Mouse (Mus musculus): Measurements from ENCODE around the gene Syt8.

DNA sequence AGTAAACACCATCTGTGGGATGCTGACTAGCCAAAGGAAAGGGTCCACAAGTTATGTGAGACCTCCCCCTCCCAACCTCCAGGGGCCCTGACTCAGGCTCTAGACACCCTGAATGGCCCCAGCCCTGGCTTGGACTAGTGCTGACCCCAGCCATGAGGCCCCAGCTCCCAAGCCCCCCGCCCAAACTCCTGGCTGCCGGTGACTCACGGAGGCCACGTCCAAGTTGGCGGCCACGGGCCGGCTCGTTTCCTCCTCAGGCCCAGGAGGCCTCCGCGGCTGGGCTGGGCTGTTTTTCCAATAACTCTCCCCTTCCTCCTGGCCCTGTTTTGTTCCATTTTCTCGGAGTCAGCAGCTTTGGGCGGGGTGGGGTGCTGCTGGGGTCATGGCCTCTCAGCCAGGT is 50.1 kb downstream of the Syt8 start:
- TF ChIP-seq CTCF (IDR thresholded peaks at IDR 0.05; ENCODE audit: low read depth, low read length) (no peak), POLR2A (IDR thresholded peaks at IDR 0.05; ENCODE audit: insufficient read depth, low read length) (no peak), EP300 (IDR thresholded peaks at IDR 0.05; ENCODE audit: insufficient read depth, low read depth, low read length) (no peak)

Data from ES-Bruce4 (cell line).